Mouse (Mus musculus): Measurements from ENCODE around the gene Prr22. TPM values are rescaled to one million over a fixed set of nuclear protein-coding genes. Genes with fewer than 3 reads are reported as not detected.
A peak's percentile ranks its signal among the peaks of the same experiment; 100 is the strongest.

Prr22 gene
- polyA plus RNA-seq, 1 experiment from 2014 or later = 0.52 TPM

DNA sequence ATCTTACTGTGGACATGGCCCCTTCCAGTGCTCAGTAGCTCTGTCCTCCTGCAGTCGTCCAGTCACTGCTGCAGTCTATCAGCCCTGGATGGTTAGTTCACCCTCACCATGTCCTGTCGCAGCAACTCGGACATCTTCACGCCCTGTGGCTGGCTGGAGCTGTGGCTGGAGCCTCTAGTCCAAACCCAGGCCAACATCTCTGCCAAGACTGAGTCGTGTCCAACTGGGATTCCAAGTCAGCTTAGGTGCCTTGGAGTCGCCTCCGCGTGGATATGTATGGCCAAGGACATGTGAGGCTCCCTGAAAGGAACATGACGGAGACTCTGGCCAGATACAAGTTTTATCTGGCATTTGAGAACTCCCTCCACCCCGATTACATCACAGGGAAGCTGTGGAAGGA lies 31.8 kb upstream of the Prr22 start:
- ATAC-seq (no peak), DNase-seq (ENCODE audit: low spot score) (no peak)
- WGBS = 84% methylated on average over 10 of the region's 10 CpGs

DNA sequence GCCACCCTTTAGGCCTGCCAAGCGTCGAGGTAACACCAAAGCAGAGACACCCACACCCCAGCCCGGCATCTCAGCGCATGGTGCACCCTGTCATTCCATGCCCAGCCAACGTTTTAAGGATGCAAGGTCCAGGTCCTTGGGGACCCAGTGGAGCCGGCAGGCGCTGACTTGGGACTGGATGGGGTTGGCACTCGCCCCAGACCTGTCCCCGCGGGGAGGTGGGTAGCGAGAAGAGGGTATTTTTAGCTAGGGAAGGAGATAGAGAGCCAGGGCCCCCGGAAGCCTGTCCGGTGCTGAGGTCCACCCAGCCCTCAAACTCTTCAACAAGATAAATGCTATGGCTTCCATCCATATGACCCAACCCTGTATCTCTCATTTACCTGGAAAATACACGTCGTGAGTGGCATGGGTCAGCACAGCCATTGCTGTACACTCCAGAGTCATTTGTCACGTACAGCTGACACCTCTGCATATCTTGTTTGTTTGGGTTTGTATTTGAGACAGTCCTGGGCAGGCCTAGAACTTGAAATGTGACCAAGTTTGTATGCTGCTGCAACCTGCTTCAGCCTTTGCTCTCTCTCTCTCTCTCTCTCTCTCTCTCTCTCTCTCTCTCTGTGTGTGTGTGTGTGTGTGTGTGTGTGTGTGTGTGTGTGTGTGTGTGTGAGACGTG lies 29.8 kb upstream of the Prr22 start:
- H3K36me3 ChIP-seq (ENCODE audit: control insufficient read depth, insufficient read depth, low read length) = no peaks in the 10 kb centered on the region
- H3K9ac ChIP-seq (ENCODE audit: low read length) = no peak overlapping the region
- no peak overlapping the region for H3K4me3 ChIP-seq (ENCODE audit: low read depth, low read length)
- ATAC-seq (no peak), DNase-seq (ENCODE audit: low spot score) (no peak)
- no peaks in the 10 kb centered on the region for H3K27me3 ChIP-seq (replicated peaks; ENCODE audit: control insufficient read depth, insufficient read depth, low read length)
- H3K9me3 ChIP-seq (replicated peaks; ENCODE audit: control insufficient read depth, low read length) = no peaks in the 10 kb centered on the region
- H3K4me1 ChIP-seq (ENCODE audit: control insufficient read depth, insufficient read depth, low read length) = no peaks in the 10 kb centered on the region
- H3K4me2 ChIP-seq (ENCODE audit: low read length) = no peak overlapping the region
- H3K27ac ChIP-seq (ENCODE audit: low read depth, low read length) = no peak overlapping the region
- WGBS = 83% methylated on average over 17 of the region's 17 CpGs

More for the DNA sequence above, 31.8 kb upstream of the Prr22 start:
- no peak overlapping the region for H3K9ac ChIP-seq (ENCODE audit: low read length)
- no peak overlapping the region for H3K4me3 ChIP-seq (ENCODE audit: low read depth, low read length)
- no peak overlapping the region for H3K4me2 ChIP-seq (ENCODE audit: low read length)
- H3K27me3 ChIP-seq (replicated peaks; ENCODE audit: control insufficient read depth, insufficient read depth, low read length) = no peaks in the 10 kb centered on the region
- no peaks in the 10 kb centered on the region for H3K4me1 ChIP-seq (ENCODE audit: control insufficient read depth, insufficient read depth, low read length)
- no peaks in the 10 kb centered on the region for H3K9me3 ChIP-seq (replicated peaks; ENCODE audit: control insufficient read depth, low read length)
- no peaks in the 10 kb centered on the region for H3K36me3 ChIP-seq (ENCODE audit: control insufficient read depth, insufficient read depth, low read length)
- H3K27ac ChIP-seq (ENCODE audit: low read depth, low read length) = no peak overlapping the region

DNA sequence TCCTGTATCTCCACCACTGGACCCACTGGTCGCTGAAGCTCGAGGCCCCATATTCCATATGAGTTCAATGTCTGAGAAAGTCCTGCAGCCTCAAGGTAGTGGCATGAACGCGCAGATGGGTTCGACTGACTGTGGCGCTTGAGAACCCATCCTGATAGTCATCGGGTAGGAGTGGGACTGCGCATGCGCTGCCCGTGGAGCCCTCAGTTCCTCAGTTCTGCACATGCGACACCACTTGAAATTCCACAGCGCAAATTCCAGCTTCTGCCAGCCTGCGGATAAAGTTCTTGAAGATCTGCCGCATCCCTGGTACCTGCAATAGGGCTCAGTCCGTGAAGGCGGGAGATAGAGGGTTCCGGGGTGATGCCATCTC lies 29.3 kb upstream of the Prr22 start:
- no peaks in the 10 kb centered on the region for H3K4me1 ChIP-seq (ENCODE audit: control insufficient read depth, insufficient read depth, low read length)
- no peak for DNase-seq (ENCODE audit: low spot score)
- no peak overlapping the region for H3K9ac ChIP-seq (ENCODE audit: low read length)
- H3K36me3 ChIP-seq (ENCODE audit: control insufficient read depth, insufficient read depth, low read length) = no peaks in the 10 kb centered on the region
- no peaks in the 10 kb centered on the region for H3K27me3 ChIP-seq (replicated peaks; ENCODE audit: control insufficient read depth, insufficient read depth, low read length)
- no peak overlapping the region for H3K27ac ChIP-seq (ENCODE audit: low read depth, low read length)
- no peak for ATAC-seq
- no peak overlapping the region for H3K4me2 ChIP-seq (ENCODE audit: low read length)
- 79% methylated on average over 17 of the region's 17 CpGs for WGBS
- H3K9me3 ChIP-seq (replicated peaks; ENCODE audit: control insufficient read depth, low read length) = no peaks in the 10 kb centered on the region
- H3K4me3 ChIP-seq (ENCODE audit: low read depth, low read length) = no peak overlapping the region

GRCm38 (mm10) chr17:56744173-56744572 lies 25.9 kb upstream of the Prr22 start:
- Histone ChIP-seq H3K27me3 (replicated peaks; ENCODE audit: control insufficient read depth, insufficient read depth, low read length) (no peaks in the 10 kb centered on the region), H3K4me3 (ENCODE audit: low read depth, low read length) (no peak overlapping the region), H3K9ac (ENCODE audit: low read length) (no peak overlapping the region), H3K27ac (ENCODE audit: low read depth, low read length) (no peak overlapping the region), H3K9me3 (replicated peaks; ENCODE audit: control insufficient read depth, low read length) (no peaks in the 10 kb centered on the region), H3K4me2 (ENCODE audit: low read length) (no peak overlapping the region), H3K4me1 (ENCODE audit: control insufficient read depth, insufficient read depth, low read length) (no peaks in the 10 kb centered on the region), H3K36me3 (ENCODE audit: control insufficient read depth, insufficient read depth, low read length) (no peaks in the 10 kb centered on the region)
- no peak for ATAC-seq
- no peak for DNase-seq (ENCODE audit: low spot score)
- 69% methylated on average over 5 of the region's 5 CpGs for WGBS

GRCm38 (mm10) chr17:56751404-56752072 lies 18.5 kb upstream of the Prr22 start:
- Histone ChIP-seq H3K4me1 (ENCODE audit: control insufficient read depth, insufficient read depth, low read length) (no peaks in the 10 kb centered on the region), H3K27me3 (replicated peaks; ENCODE audit: control insufficient read depth, insufficient read depth, low read length) (peaks cover 49% of the 10 kb centered on the region), H3K9ac (ENCODE audit: low read length) (peak overlapping the region; percentile 43), H3K27ac (ENCODE audit: low read depth, low read length) (no peak overlapping the region), H3K4me2 (ENCODE audit: low read length) (peak overlapping the region; percentile 32), H3K36me3 (ENCODE audit: control insufficient read depth, insufficient read depth, low read length) (no peaks in the 10 kb centered on the region), H3K9me3 (replicated peaks; ENCODE audit: control insufficient read depth, low read length) (no peaks in the 10 kb centered on the region), H3K4me3 (ENCODE audit: low read depth, low read length) (peak overlapping the region; percentile 21)
- DNase-seq (ENCODE audit: low spot score) = peak; percentile 83
- 24% methylated on average over 67 of the region's 71 CpGs for WGBS
- ATAC-seq = peak; percentile 88

DNA sequence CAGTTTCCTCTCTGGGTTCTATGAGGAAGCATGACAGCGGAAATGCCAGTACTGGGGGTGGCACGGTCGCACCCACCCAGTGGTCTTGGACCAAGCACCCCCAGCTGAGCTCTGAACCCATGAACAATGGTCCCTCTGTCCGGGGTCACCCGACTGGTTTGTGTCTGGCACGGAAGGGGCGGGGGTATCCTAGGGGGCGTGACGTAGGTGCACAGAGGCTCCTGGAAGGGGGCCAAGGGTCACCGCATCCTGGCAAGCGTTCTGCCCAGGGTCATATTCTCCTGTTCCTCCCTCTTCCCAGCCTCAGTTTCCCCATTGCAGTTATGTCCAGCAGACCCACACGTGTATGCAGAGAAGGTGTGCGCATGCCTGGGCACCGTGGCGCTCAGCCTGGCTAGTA lies 16.6 kb upstream of the Prr22 start:
- ATAC-seq = no peak
- DNase-seq (ENCODE audit: low spot score) = no peak
- WGBS = 16% methylated on average over 15 of the region's 15 CpGs
- Histone ChIP-seq H3K27me3 (replicated peaks; ENCODE audit: control insufficient read depth, insufficient read depth, low read length) (peaks cover 62% of the 10 kb centered on the region), H3K4me1 (ENCODE audit: control insufficient read depth, insufficient read depth, low read length) (peaks cover 6% of the 10 kb centered on the region), H3K9ac (ENCODE audit: low read length) (no peak overlapping the region), H3K36me3 (ENCODE audit: control insufficient read depth, insufficient read depth, low read length) (no peaks in the 10 kb centered on the region), H3K4me3 (ENCODE audit: low read depth, low read length) (no peak overlapping the region), H3K9me3 (replicated peaks; ENCODE audit: control insufficient read depth, low read length) (no peaks in the 10 kb centered on the region), H3K27ac (ENCODE audit: low read depth, low read length) (no peak overlapping the region), H3K4me2 (ENCODE audit: low read length) (no peak overlapping the region)

DNA sequence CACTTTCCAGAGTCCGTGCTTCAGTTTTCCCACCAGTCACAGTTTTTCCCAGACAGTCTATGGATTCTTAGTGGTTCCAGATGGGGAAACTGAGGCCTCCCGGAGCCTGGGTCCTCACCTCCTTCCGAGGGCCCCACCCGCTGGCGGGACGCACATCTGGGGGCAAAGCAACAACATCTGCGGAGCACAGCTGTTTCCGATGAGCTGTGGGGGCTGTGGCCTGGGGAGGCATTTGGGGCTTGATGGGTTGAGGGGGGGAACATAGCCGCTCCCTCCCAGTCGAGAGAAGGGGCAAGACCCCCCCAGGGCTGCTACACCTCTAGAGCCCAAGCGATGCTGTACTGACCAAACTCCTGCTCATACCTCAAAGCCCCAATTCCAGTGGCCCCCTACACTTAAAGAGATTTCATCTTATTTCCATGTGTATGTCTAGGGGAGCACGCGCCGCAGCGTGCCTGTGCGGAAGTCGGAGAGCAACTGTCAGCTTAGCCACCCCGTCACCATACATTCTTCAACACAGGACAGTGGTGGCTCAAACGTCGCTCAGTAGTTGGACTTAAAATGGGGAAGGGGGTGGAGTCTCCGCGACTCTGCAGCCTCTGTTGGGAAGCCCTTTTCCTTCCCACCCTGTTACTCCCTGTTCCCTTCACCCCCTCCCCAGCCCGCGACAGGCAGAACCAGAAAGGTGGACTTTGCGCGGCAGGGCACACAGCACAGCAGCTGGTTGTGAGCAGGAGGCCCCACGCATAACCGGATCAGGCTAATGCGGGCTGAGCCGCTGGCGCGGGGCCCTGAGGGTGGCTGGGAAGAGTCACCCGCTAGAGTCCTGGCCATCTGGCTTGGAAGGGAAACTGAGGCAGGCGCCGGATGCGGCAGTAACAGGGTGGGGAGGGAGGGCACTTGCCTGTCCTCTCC lies 15.5 kb upstream of the Prr22 start:
- WGBS = 20% methylated on average over 36 of the region's 36 CpGs
- H3K4me3 ChIP-seq (ENCODE audit: low read depth, low read length) = no peak overlapping the region
- no peaks in the 10 kb centered on the region for H3K9me3 ChIP-seq (replicated peaks; ENCODE audit: control insufficient read depth, low read length)
- no peak overlapping the region for H3K4me2 ChIP-seq (ENCODE audit: low read length)
- H3K27ac ChIP-seq (ENCODE audit: low read depth, low read length) = no peak overlapping the region
- no peak for DNase-seq (ENCODE audit: low spot score)
- peaks cover 6% of the 10 kb centered on the region for H3K4me1 ChIP-seq (ENCODE audit: control insufficient read depth, insufficient read depth, low read length)
- H3K9ac ChIP-seq (ENCODE audit: low read length) = no peak overlapping the region
- H3K27me3 ChIP-seq (replicated peaks; ENCODE audit: control insufficient read depth, insufficient read depth, low read length) = peaks cover 62% of the 10 kb centered on the region
- no peak for ATAC-seq
- H3K36me3 ChIP-seq (ENCODE audit: control insufficient read depth, insufficient read depth, low read length) = no peaks in the 10 kb centered on the region

- peaks cover 6% of the 10 kb centered on the region for H3K4me1 ChIP-seq (ENCODE audit: control insufficient read depth, insufficient read depth, low read length)
- no peak for DNase-seq (ENCODE audit: low spot score)
Observed at GRCm38 (mm10) chr17:56756703-56757399, 13.2 kb upstream of the Prr22 start.

More at GRCm38 (mm10) chr17:56756703-56757399, 13.2 kb upstream of the Prr22 start:
- peak; percentile 5; the same call in 1 of the 2 replicates for ATAC-seq
- H3K27ac ChIP-seq (ENCODE audit: low read depth, low read length) = no peak overlapping the region; the same call in 1 of the 2 replicates
- H3K9me3 ChIP-seq (replicated peaks; ENCODE audit: control insufficient read depth, low read length) = no peaks in the 10 kb centered on the region
- no peaks in the 10 kb centered on the region for H3K36me3 ChIP-seq (ENCODE audit: control insufficient read depth, insufficient read depth, low read length)
- H3K9ac ChIP-seq (ENCODE audit: low read length) = peak overlapping the region; percentile 54
- peak overlapping the region; percentile 37 for H3K4me3 ChIP-seq (ENCODE audit: low read depth, low read length)
- H3K4me2 ChIP-seq (ENCODE audit: low read length) = peak overlapping the region; percentile 78
- under 1% methylated on average over 50 of the region's 51 CpGs for WGBS
- peaks cover 58% of the 10 kb centered on the region for H3K27me3 ChIP-seq (replicated peaks; ENCODE audit: control insufficient read depth, insufficient read depth, low read length)

All from forebrain, embryonic 14.5 days (tissue).